8 mouse cellular contexts compared by ENCODE assay signal in the genomic region with DNA sequence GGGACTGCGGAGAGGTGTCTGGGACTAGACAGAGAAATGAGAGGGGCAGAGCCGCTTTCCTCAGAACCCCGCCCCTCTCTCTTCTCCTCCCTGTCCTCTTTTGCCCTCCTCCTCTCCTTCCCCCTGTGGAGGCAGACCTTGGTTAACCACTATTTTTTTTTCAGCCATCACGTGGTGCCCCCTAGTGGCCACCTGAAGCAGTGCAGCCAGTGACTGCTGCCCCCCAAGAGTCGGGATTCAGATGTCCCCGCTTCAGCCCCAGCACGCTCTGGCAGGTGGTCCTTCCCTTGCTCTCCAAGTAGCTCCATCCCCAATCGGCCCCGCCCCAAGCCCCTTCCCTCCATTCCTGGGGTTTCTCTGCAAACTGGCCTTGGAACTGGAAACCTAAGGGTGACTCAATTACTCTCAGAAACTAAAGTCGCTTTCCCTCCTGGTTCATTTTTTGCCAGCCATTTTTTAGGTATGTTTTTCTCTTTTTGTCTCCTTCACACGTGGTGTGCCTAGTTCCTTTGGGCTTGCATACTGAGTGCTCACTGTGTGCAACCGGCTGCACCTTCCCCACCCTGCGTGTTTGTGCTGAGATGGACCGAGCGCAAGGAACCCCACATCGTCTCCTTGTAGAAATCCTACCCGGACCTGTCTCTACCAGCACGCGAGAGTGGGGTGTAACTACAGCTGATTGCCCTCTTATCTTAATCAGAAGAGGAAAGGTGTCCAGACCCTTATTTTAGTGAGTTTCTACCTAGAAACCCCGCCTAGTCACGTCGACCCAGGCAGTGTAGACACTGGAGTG. TPM values are rescaled to one million over a fixed set of nuclear protein-coding genes. Genes with fewer than 3 reads are reported as not detected.
A peak's percentile ranks its signal among the peaks of the same experiment; 100 is the strongest.
DNase-seq lines count a peak whose midpoint lies in the region; ATAC-seq and TF ChIP-seq lines count a peak whose summit lies in the region.

No protein-coding gene starts in this region.

- TF ChIP-seq CTCF in C2C12 (IDR thresholded peaks at IDR 0.05; ENCODE audit: control insufficient read depth, insufficient read depth, insufficient read length) (peak; percentile 62), Patski (IDR thresholded peaks at IDR 0.05) (peak; percentile 73)

- H3K4me2 ChIP-seq in intestine, embryonic 14.5 days (ENCODE audit: low read length), result no peak overlapping the region
- H3K4me2 ChIP-seq in intestine, embryonic 16.5 days (ENCODE audit: low read depth, low read length), result no peak overlapping the region

- POLR2A ChIA-PET in Patski (lab: Charles Lee), result no interaction called here

- peak; percentile 73 for DNase-seq in intestine, embryonic 14.5 days (ENCODE audit: low spot score)
- DNase-seq in Patski (ENCODE audit: low read depth, low spot score), result no peak
- peak; percentile 54 for DNase-seq in hindbrain, embryonic 10.5 days (ENCODE audit: low spot score)
- DNase-seq in naive thymus-derived CD4-positive, alpha-beta T cell, adult 2 months (ENCODE audit: low read depth), result peak; percentile 50
- no peak for DNase-seq in ovary, postnatal 36 days (ENCODE audit: low spot score)
- DNase-seq in urinary bladder, adult 18-20 months (ENCODE audit: low spot score in 2 of 2), result no peak

- H3K79me3 ChIP-seq in C2C12 (ENCODE audit: low read depth), result no peaks in the 10 kb centered on the region

- peaks cover 48% of the 10 kb centered on the region for H3K27me3 ChIP-seq in intestine, embryonic 14.5 days (replicated peaks; ENCODE audit: control insufficient read depth, insufficient read depth, low read length)
- H3K27me3 ChIP-seq in intestine, embryonic 16.5 days (replicated peaks; ENCODE audit: control insufficient read depth, insufficient read depth, low read length), result peaks cover 38% of the 10 kb centered on the region
- peaks cover 45% of the 10 kb centered on the region for H3K27me3 ChIP-seq in C2C12 (ENCODE audit: control insufficient read depth, insufficient read depth, insufficient read length)
- H3K27me3 ChIP-seq in Patski, result peaks cover 15% of the 10 kb centered on the region
- H3K27me3 ChIP-seq in hindbrain, embryonic 10.5 days (ENCODE audit: insufficient read depth, poor library complexity, severe bottlenecking), result peaks cover 56% of the 10 kb centered on the region

- H3K79me2 ChIP-seq in C2C12 (ENCODE audit: control insufficient read depth, insufficient read depth), result no peaks in the 10 kb centered on the region

- no peak overlapping the region for H3K4me3 ChIP-seq in intestine, embryonic 14.5 days (ENCODE audit: low read depth, low read length)
- no peak overlapping the region for H3K4me3 ChIP-seq in intestine, embryonic 16.5 days (ENCODE audit: low read length)
- H3K4me3 ChIP-seq in C2C12 (ENCODE audit: insufficient read depth, poor library complexity, severe bottlenecking), result no peak overlapping the region
- H3K4me3 ChIP-seq in hindbrain, embryonic 10.5 days, result peak overlapping the region; percentile 66; the same call in 1 of the 2 replicates

- H3K27ac ChIP-seq in intestine, embryonic 14.5 days (ENCODE audit: low read depth), result no peak overlapping the region
- H3K27ac ChIP-seq in intestine, embryonic 16.5 days (ENCODE audit: low read length), result no peak overlapping the region
- no peak overlapping the region for H3K27ac ChIP-seq in hindbrain, embryonic 10.5 days

- no peak overlapping the region for H3ac ChIP-seq in C2C12 (ENCODE audit: control insufficient read depth, insufficient read length, low read depth)

- CTCF ChIA-PET in Patski (lab: Charles Lee), result interaction anchor here (0.9 to 2.5 kb wide), 3 partner anchors 42 to 87 kb away, joined by 3 to 16 read pairs (median 4); no protein-coding TSS in a partner anchor

- in situ Hi-C loops in Patski (cut with MboI; ENCODE audit: low pct_unique_long_range_greater_than_20kb), result loop anchor here (5.0 kb wide), 1 partner anchor 88 kb away; no protein-coding TSS in a partner anchor

- no peak for ATAC-seq in intestine, embryonic 14.5 days (replicated peaks; ENCODE audit: low FRiP score, low TSS enrichment, low read depth)
- no peak for ATAC-seq in intestine, embryonic 16.5 days
- ATAC-seq in Patski, result no peak

- no peaks in the 10 kb centered on the region for H3K9me3 ChIP-seq in intestine, embryonic 14.5 days (ENCODE audit: control insufficient read depth, low read length)
- H3K9me3 ChIP-seq in intestine, embryonic 16.5 days (ENCODE audit: control insufficient read depth, low read length), result no peaks in the 10 kb centered on the region
- H3K9me3 ChIP-seq in hindbrain, embryonic 10.5 days, result 0 out of 2 replicates have a peak, but pooled peaks cover 5% of the 10 kb centered on the region

- H3K36me3 ChIP-seq in intestine, embryonic 14.5 days (ENCODE audit: control insufficient read depth, insufficient read depth, low read length), result no peaks in the 10 kb centered on the region
- H3K36me3 ChIP-seq in intestine, embryonic 16.5 days (ENCODE audit: control insufficient read depth, insufficient read depth, low read length), result no peaks in the 10 kb centered on the region
- no peaks in the 10 kb centered on the region for H3K36me3 ChIP-seq in C2C12 (ENCODE audit: control insufficient read depth, insufficient read depth)
- H3K36me3 ChIP-seq in hindbrain, embryonic 10.5 days, result no peaks in the 10 kb centered on the region

- no peak overlapping the region for H3K9ac ChIP-seq in intestine, embryonic 14.5 days (ENCODE audit: low read length)
- no peak overlapping the region for H3K9ac ChIP-seq in intestine, embryonic 16.5 days (ENCODE audit: low read depth, low read length)

- H3K4me1 ChIP-seq in intestine, embryonic 14.5 days (replicated peaks; ENCODE audit: control insufficient read depth, insufficient read depth, low read length), result peaks cover 7% of the 10 kb centered on the region; the same call in 1 of the 2 replicates
- H3K4me1 ChIP-seq in intestine, embryonic 16.5 days (ENCODE audit: control insufficient read depth, insufficient read depth, low read length), result peaks cover 8% of the 10 kb centered on the region; the same call in 1 of the 2 replicates
- peaks cover 48% of the 10 kb centered on the region for H3K4me1 ChIP-seq in hindbrain, embryonic 10.5 days (replicated peaks)

- WGBS in intestine, embryonic 14.5 days, result 16% methylated on average over 22 of the region's 22 CpGs
- 14% methylated on average over 22 of the region's 22 CpGs for WGBS in intestine, embryonic 16.5 days
- WGBS in hindbrain, embryonic 10.5 days, result 9% methylated on average over 22 of the region's 22 CpGs

TF ChIP-seq in C2C12, 6 proteins besides CTCF, POLR2A, EP300 and RAD21:
- no peak for TF ChIP-seq CEBPB (IDR thresholded peaks at IDR 0.05; ENCODE audit: low read depth)
- TF ChIP-seq MYOD1 (IDR thresholded peaks at IDR 0.05; ENCODE audit: control insufficient read depth, insufficient read length, low read depth), result no peak
- TF ChIP-seq USF1 (IDR thresholded peaks at IDR 0.05; ENCODE audit: low read depth), result no peak
- TF ChIP-seq MYOG (IDR thresholded peaks at IDR 0.05; ENCODE audit: control insufficient read depth, extremely low read depth, insufficient read length), result no peak
- TF ChIP-seq FOSL1 (IDR thresholded peaks at IDR 0.05; ENCODE audit: insufficient read depth, low read length, poor library complexity, severe bottlenecking), result no peak
- no peak for TF ChIP-seq MAX (IDR thresholded peaks at IDR 0.05)

RNA-seq across cellular contexts. Expression of a gene that starts 2.0 kb away (rescaled TPM):
- 7.5 and 9.4 TPM in 2 replicates for polyA plus RNA-seq in intestine, embryonic 14.5 days (2014; fragmentation: Nextera tagmentation; extraction: Ambion mirVana)
- 6.7 and 7.8 TPM in 2 replicates for polyA plus RNA-seq in intestine, embryonic 16.5 days (2015; fragmentation: Nextera tagmentation; extraction: Ambion mirVana)
- polyA plus RNA-seq in C2C12 (2012; fragmentation: generic; extraction: Trizol) (0.09 TPM), Patski (2021) (0.32 TPM)
- polyA plus RNA-seq in hindbrain, embryonic 10.5 days (2016; fragmentation: Nextera tagmentation; extraction: Ambion mirVana), result 46.9 and 76.4 TPM in 2 replicates

Comparison
In these comparisons a context has a peak if more than half of its experiments do, and no peak if none do; other contexts are left out.
1. DNase-seq: peak in intestine, embryonic 14.5 days (single experiment), hindbrain, embryonic 10.5 days (single experiment) and naive thymus-derived CD4-positive, alpha-beta T cell, adult 2 months (single experiment); none in Patski (single experiment), ovary, postnatal 36 days (single experiment) and urinary bladder, adult 18-20 months (0 of 2).